Mouse (Mus musculus): ENCODE results near the gene P2rx4.
A peak's percentile ranks its signal among the peaks of the same experiment; 100 is the strongest.

P2rx4 gene

GRCm38 (mm10) chr5:122703574-122703973, 3.8 kb upstream of the P2rx4 start:
- no peak for DNase-seq (ENCODE audit: low read depth)

DNA sequence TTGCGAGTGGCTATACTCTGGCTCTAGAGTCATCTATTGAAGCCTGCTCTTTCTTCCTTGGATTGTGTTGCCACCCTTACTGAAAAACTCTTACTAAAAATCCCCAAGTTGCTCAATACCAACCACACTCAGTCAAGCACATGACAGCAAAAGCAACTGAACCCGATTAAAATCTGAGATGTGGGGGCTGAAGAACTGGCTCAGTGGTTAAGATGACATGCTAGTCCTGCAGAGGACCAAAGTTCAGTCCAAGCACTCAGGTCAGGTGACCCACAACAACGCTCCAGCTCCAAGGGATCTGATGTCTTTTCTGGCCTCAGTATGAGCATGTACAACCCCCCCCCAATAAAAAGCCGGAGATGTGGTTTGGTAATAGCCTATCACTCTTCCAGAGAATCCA, 2.8 kb upstream of the P2rx4 start:
- peak; percentile 87 for DNase-seq (ENCODE audit: low read depth)

- no peak for DNase-seq (ENCODE audit: low read depth)
Observed at GRCm38 (mm10) chr5:122705174-122705573, 2.2 kb upstream of the P2rx4 start.

GRCm38 (mm10) chr5:122706917-122707275, 448 bp upstream of the P2rx4 start:
- no peak for DNase-seq (ENCODE audit: low read depth)

- DNase-seq (ENCODE audit: low read depth), result no peak
Observed at GRCm38 (mm10) chr5:122708819-122709218, 1.5 kb downstream of the P2rx4 start.

GRCm38 (mm10) chr5:122715723-122716122, 8.4 kb downstream of the P2rx4 start:
- DNase-seq (ENCODE audit: low read depth), result no peak

GRCm38 (mm10) chr5:122716793-122717192, 9.4 kb downstream of the P2rx4 start:
- DNase-seq (ENCODE audit: low read depth), result no peak

- no peak for DNase-seq (ENCODE audit: low read depth)
Observed at GRCm38 (mm10) chr5:122718400-122718799, 11.1 kb downstream of the P2rx4 start.

DNA sequence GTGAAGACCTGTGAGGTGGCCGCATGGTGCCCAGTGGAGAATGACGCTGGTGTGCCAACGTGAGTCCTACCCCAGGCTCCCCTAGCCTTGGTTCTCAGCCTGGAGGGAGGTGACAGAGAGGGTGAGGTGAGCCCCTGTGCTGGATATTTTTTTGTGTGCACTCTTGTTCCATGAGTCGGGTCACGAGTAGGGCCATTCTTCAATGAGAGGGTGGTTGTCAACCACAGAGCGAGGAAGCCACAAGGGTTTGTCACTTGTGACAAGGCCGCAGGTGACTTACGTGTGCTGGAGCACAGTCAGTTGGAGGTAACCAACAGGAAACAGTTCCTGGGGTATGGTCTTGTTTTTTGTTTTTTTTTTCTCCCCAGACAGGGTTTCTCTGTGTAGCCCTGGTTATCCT, 11.8 kb downstream of the P2rx4 start:
- peak; percentile 42 for DNase-seq (ENCODE audit: low read depth)

GRCm38 (mm10) chr5:122725453-122725852, 18.1 kb downstream of the P2rx4 start:
- DNase-seq (ENCODE audit: low read depth), result no peak

- peak; percentile 87 for DNase-seq (ENCODE audit: low read depth)
Observed at GRCm38 (mm10) chr5:122726068-122726467, 18.7 kb downstream of the P2rx4 start.

- DNase-seq (ENCODE audit: low read depth), result no peak
Observed at GRCm38 (mm10) chr5:122726595-122726994, 19.3 kb downstream of the P2rx4 start.

- no peak for DNase-seq (ENCODE audit: low read depth)
Observed at GRCm38 (mm10) chr5:122727096-122727495, 19.8 kb downstream of the P2rx4 start.

GRCm38 (mm10) chr5:122730776-122731175, 23.4 kb downstream of the P2rx4 start:
- DNase-seq (ENCODE audit: low read depth), result no peak

DNA sequence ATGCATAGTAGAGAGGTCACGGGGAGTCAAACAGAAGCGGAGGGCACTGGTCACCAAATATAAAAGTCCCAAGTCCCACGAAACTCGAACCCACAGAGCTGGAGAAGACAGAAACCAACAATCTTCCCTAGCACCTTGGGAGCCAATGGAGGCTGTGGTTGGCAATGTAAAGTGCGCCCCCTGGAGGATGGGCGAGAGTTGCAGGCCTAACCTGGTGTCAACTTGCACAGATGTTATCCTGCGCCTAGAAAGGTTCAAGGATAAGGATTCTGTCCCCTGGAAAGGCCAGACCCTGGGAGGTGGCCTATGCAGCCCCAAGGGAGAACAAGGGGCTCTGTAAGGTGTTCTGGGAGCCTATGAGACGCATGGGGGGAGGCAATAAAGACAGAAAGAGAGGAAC, 24.0 kb downstream of the P2rx4 start:
- peak; percentile 81 for DNase-seq (ENCODE audit: low read depth)

GRCm38 (mm10) chr5:122731991-122732673, 24.8 kb downstream of the P2rx4 start:
- peak; percentile 98 for DNase-seq (ENCODE audit: low read depth)

DNA sequence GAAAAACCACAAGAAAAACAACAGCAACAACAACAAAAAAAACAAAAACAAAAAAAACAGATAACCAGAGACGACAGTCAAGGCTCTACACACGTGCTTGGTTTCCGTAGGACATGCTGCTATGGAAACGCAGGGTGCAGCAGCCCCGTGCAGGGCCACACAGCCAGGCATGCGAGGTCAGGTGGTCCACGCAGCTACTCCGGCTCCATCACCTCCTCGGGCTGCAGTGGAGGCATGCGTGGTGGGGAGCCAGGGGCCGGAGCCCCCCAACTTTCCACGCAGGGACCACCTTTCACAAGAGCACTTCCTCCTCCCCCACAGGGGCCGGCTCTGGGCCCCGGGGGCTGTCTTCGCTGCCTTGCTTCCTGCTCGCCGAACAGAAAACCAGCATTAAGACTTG, 26.5 kb downstream of the P2rx4 start:
- no peak for DNase-seq (ENCODE audit: low read depth)

DNA sequence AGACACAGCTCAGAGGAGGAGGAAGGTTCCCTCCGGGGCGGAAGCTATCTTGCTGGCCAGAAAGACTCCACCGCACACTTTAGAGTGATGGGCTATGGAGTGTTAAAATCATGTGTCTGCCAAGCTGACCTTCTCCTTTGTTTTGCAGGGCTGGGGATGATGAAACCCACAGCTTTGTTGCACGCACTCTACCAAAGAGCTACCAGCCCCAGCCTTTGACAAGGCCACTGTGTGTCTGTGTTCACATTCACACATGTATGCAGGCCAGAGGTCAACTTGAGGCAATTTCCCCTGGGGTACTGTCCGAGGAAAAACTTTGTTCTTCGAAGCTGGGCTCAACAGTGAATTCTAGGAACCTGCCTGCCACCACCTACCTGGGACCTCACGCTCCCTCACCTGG, 28.5 kb downstream of the P2rx4 start:
- DNase-seq (ENCODE audit: low read depth), result no peak

DNA sequence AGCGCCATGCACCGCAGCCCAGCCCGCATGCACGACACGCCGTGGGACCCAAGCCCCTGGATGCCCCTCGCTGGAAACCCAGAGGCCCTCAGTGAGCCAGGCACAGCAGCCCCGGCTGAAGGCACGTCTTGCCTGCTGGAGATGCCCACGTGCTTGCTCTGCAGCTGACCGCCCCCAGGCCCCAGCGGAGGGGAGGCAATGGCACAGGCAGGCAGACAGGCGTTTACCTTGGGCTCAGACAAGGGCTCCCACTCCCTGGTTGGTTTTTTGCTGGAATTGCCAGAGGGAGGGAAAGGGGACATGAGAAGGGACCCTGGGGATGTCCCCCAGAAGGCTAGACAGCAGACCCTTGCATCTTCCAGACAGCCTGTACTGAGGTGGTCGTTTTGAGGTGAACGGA, 29.4 kb downstream of the P2rx4 start:
- DNase-seq (ENCODE audit: low read depth), result no peak

DNA sequence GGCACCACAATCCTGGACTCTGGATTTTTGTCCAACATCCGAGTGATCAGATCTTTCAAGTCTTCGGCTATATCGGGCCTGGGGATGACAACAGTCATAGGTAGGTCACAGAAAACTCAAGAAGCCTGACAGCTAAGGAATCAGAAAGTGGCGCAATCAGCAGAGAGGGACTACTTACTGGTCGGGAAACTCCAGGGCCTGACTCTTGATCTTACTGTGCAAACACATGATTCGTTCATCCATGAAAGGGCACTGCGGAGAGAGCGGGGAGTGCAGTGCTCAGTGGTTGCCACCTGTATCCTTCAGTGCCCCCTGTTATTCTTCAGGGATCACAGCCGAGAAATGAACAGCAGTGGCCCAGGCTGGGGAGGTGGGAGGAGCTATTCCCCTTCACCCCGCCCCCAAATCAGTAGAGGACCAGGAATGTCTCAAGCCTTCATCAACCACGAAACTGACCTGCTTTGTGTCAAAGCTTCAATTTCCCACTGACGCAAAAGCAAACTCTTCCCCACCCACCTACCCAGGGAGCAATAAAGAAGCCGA, 36.6 kb downstream of the P2rx4 start:
- no peak for DNase-seq (ENCODE audit: low read depth)

DNA sequence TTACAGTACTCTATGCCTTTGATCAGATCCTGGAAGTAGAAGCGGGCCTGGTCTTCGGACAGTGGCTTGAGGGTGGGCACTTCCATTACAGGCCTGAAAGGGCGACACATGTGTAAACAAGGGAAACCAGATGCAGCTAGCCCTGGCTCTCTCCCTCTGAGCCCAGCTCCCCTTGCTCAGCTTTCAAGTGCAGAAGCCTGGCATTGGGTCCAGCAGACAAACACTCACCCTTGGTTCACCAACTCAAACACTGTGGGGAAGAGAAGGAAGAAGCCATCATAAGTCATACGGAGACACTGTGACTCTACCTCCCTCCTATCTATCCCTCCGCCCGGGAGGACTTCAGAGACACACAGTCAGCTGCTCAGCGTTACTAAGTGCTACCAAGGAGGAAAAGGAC, 40.6 kb downstream of the P2rx4 start:
- DNase-seq (ENCODE audit: low read depth), result no peak

- peak; percentile 42 for DNase-seq (ENCODE audit: low read depth)
Observed at GRCm38 (mm10) chr5:122754477-122754876, 47.1 kb downstream of the P2rx4 start.

DNA sequence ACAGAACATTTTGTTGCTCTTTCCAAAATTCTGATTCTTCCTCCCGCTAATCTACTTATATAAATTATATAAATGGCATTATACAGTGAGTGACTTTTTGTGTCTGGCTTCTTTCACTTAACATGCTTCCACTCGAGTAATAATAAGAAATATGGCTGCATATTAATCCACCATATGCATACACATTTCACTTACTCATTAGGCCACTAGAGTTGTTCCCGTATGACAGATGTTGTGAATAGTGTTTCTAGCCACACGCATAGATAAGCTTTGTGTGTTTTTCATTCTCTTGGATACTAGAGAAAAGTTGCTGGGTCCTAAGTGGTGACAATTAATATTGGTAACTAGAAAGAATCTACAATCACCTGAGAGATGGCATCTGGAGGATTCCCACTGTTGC, 48.3 kb downstream of the P2rx4 start:
- DNase-seq (ENCODE audit: low read depth), result no peak

DNA sequence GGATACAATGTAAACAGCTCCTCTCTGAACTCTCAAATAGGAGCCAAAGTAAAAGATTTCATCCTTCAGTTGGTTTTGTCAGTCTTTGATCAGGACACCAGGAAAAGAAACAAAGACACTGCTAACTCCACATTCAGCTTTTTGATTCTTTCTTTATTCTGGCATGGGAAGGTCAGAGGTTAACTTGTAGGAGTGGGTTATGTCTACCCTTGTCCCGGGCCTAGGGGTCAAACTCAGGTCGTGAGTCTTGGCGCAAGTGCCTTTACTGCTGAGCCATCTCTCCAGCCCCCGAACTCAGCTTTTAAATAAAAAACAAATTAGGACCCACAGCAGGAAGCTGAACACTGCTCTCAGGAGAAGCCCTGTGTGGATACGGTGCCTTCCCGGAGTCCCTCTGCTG, 48.8 kb downstream of the P2rx4 start:
- no peak for DNase-seq (ENCODE audit: low read depth)

Measured in 416B (cell line).